Mouse (Mus musculus) CD4-positive, CD25-positive, alpha-beta regulatory T cell, adult 2 months (primary cell): ENCODE measurements around the gene Chrnb1.

Experiments used
- DNase-seq: peaks from one replicate; pipeline ENCODE4 v3.0.0-alpha.2; 2012; ENCODE audit warnings: low read depth, low spot score

The Chrnb1 gene

GRCm38 (mm10) chr11:69775716-69776115, 20.0 kb downstream of the Chrnb1 start:
- no peak for DNase-seq

- no peak for DNase-seq
Observed at GRCm38 (mm10) chr11:69774961-69775360, 20.8 kb downstream of the Chrnb1 start.

GRCm38 (mm10) chr11:69767625-69767909, 28.2 kb downstream of the Chrnb1 start:
- no peak for DNase-seq

GRCm38 (mm10) chr11:69766872-69767624, 28.7 kb downstream of the Chrnb1 start:
- no peak for DNase-seq

GRCm38 (mm10) chr11:69766126-69766609, 29.6 kb downstream of the Chrnb1 start:
- peak; percentile 90 for DNase-seq

GRCm38 (mm10) chr11:69765221-69766125, 30.3 kb downstream of the Chrnb1 start, which contains the start of gene Zbtb4:
TSS of gene Zbtb4 (plus strand) at chr11:69765912.
- peak; percentile 80 for DNase-seq

- DNase-seq = peak; percentile 50
Observed at GRCm38 (mm10) chr11:69763551-69763950, 32.2 kb downstream of the Chrnb1 start.

GRCm38 (mm10) chr11:69761868-69762267, 33.9 kb downstream of the Chrnb1 start, which contains the start of gene Slc35g3:
TSS of gene Slc35g3 (minus strand) at chr11:69761968.
- peak; percentile 26 for DNase-seq

- no peak for DNase-seq
Observed at GRCm38 (mm10) chr11:69760901-69761200, 34.9 kb downstream of the Chrnb1 start.

GRCm38 (mm10) chr11:69760160-69760900, 35.4 kb downstream of the Chrnb1 start:
- no peak for DNase-seq

- DNase-seq = peak; percentile 93
Observed at GRCm38 (mm10) chr11:69758971-69759721, 36.6 kb downstream of the Chrnb1 start.

GRCm38 (mm10) chr11:69758478-69758970, 37.2 kb downstream of the Chrnb1 start, which contains the start of gene Polr2a:
TSS of gene Polr2a (minus strand) at chr11:69758637.
- peak; percentile 99 for DNase-seq

- peak; percentile 98 for DNase-seq
Observed at GRCm38 (mm10) chr11:69758090-69758456, 37.7 kb downstream of the Chrnb1 start.

- peak; percentile 23 for DNase-seq
Observed at GRCm38 (mm10) chr11:69757303-69758089, 38.2 kb downstream of the Chrnb1 start.

- peak; percentile 84 for DNase-seq
Observed at GRCm38 (mm10) chr11:69754701-69755100, 41.0 kb downstream of the Chrnb1 start.

- no peak for DNase-seq
Observed at GRCm38 (mm10) chr11:69754233-69754632, 41.5 kb downstream of the Chrnb1 start.

- no peak for DNase-seq
Observed at GRCm38 (mm10) chr11:69752686-69753085, 43.1 kb downstream of the Chrnb1 start.

GRCm38 (mm10) chr11:69751635-69752034, 44.1 kb downstream of the Chrnb1 start:
- DNase-seq = no peak
